Mouse (Mus musculus): Measurements from ENCODE around the gene Olfr462.

DNA sequence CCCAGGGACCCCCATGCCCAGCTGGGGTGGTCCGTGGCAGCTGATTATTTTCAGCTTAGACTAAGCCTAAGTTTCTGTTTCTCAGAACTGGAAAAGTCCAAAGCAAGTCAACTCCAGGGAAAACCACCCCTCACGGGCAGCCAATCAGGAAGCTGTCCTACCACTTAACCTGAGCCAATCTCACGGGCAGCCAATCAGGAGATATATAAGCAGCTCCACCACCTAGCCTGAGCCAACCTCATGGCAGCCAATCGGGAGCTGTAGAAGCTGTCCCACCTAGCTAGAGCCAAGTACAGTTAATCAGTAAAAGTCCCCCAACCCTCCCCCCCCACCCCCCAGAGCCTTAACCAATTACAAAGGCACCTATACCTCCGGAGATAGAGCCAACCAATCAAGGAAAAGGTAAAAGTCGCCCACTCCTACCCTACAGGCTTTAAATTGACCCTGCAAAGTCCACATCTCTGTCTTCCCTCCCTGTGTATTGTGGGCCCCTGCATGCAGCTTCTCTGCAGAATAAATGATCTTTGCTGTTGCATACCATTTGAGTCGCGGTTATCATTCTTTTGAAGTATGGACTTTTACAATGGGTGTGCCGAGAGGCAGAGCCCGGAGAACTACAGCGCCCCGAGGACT is 45.0 kb downstream of the Olfr462 start:
- TF ChIP-seq POLR2A (IDR thresholded peaks at IDR 0.05; ENCODE audit: low read depth, low read length) (no peak), CTCF (conservative IDR thresholded peaks at IDR 0.05; ENCODE audit: insufficient read depth, insufficient read length, low read depth, low read length) (no peak)

All from kidney, adult 2 months (tissue).